Mouse (Mus musculus) c-Kit-positive CD71-positive TER-119-positive erythroid progenitor cells, embryonic 14.5 days (primary cell): ENCODE results near the gene Ndufv3.
"Not testable (repeated sequence)": the region's sequence is repeated elsewhere in the genome, so short reads cannot be mapped to it uniquely, and the experiment has no call there.

Experiments
- DNase-seq: peaks from one replicate; pipeline ENCODE4 v3.0.0-alpha.2; 2013; ENCODE audit warnings: low spot score

The Ndufv3 gene

GRCm38 (mm10) chr17:31512593-31512992, 7.3 kb upstream of the Ndufv3 start:
- DNase-seq: peak; percentile 26

- DNase-seq: no peak
Measured at GRCm38 (mm10) chr17:31514696-31515095, 5.2 kb upstream of the Ndufv3 start.

GRCm38 (mm10) chr17:31519344-31519945, 470 bp upstream of the Ndufv3 start:
- no peak for DNase-seq

GRCm38 (mm10) chr17:31520895-31521294, 980 bp downstream of the Ndufv3 start:
- no peak for DNase-seq

- no peak for DNase-seq
Measured at GRCm38 (mm10) chr17:31521948-31522347, 2.0 kb downstream of the Ndufv3 start.

- DNase-seq: no peak
Measured at GRCm38 (mm10) chr17:31525114-31525513, 5.2 kb downstream of the Ndufv3 start.

- DNase-seq: no peak
Measured at GRCm38 (mm10) chr17:31525816-31526215, 5.9 kb downstream of the Ndufv3 start.

- DNase-seq: no peak
Measured at GRCm38 (mm10) chr17:31529314-31529713, 9.4 kb downstream of the Ndufv3 start.

- DNase-seq: no peak
Measured at GRCm38 (mm10) chr17:31531441-31532158, 11.7 kb downstream of the Ndufv3 start.

GRCm38 (mm10) chr17:31532331-31532730, 12.4 kb downstream of the Ndufv3 start:
- not testable (repeated sequence) for DNase-seq

- no peak for DNase-seq
Measured at GRCm38 (mm10) chr17:31535358-31535757, 15.4 kb downstream of the Ndufv3 start.

GRCm38 (mm10) chr17:31535871-31536629, 16.1 kb downstream of the Ndufv3 start:
- DNase-seq: no peak

- DNase-seq: no peak
Measured at GRCm38 (mm10) chr17:31540101-31540500, 20.2 kb downstream of the Ndufv3 start.

GRCm38 (mm10) chr17:31540809-31541459, 21.0 kb downstream of the Ndufv3 start:
- no peak for DNase-seq

- no peak for DNase-seq
Measured at GRCm38 (mm10) chr17:31541460-31541831, 21.5 kb downstream of the Ndufv3 start.

GRCm38 (mm10) chr17:31543574-31543973, 23.7 kb downstream of the Ndufv3 start:
- DNase-seq: no peak

GRCm38 (mm10) chr17:31546444-31547196, 26.7 kb downstream of the Ndufv3 start:
- DNase-seq: no peak

GRCm38 (mm10) chr17:31547974-31548373, 28.1 kb downstream of the Ndufv3 start:
- no peak for DNase-seq

- DNase-seq: no peak
Measured at GRCm38 (mm10) chr17:31549389-31549788, 29.5 kb downstream of the Ndufv3 start.

GRCm38 (mm10) chr17:31552601-31553000, 32.7 kb downstream of the Ndufv3 start:
- not testable (repeated sequence) for DNase-seq

- no peak for DNase-seq
Measured at GRCm38 (mm10) chr17:31556253-31556652, 36.3 kb downstream of the Ndufv3 start.
